Comparison of ENCODE assay signal across 26 mouse cellular contexts in the genomic region with DNA sequence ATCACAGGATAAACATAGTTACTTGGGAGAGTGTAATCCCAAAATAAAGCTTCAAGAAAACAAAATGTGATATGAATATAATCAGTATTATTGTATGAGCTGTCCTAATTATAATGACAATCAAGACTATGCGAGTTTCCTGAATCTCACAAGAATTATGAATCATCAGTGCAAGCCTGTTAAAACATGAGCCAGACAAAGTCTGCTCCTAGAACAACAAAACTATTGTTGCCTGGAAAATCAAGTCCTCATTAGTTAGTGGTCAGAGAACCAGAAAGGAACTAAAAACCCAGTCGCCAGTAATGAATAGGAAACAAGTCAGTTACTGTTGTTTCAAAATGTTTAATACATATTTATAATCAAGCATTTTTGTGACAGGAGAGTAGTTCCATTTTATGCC.
"Had no signal": no experiment of that assay in that cellular context is flagged by ENCODE, and none has a peak within 500 bp of the region (broad histone marks: within the 10 kb centered on the region; RNA-seq: fewer than 3 reads in every experiment).

No protein-coding gene starts in this region.

- H3K36me3 ChIP-seq: hindbrain, embryonic 10.5 days; hindbrain, embryonic 12.5 days; intestine, embryonic 15.5 days; limb, embryonic 10.5 days; limb, embryonic 12.5 days; liver, embryonic 13.5 days had no signal

- H3K9me3 ChIP-seq: hindbrain, embryonic 10.5 days; hindbrain, embryonic 12.5 days; intestine, embryonic 15.5 days; limb, embryonic 10.5 days; limb, embryonic 12.5 days; liver, embryonic 13.5 days had no signal

- H3K4me1 ChIP-seq: hindbrain, embryonic 10.5 days; hindbrain, embryonic 12.5 days; intestine, embryonic 15.5 days; limb, embryonic 10.5 days; limb, embryonic 12.5 days; liver, embryonic 13.5 days had no signal

- DNase-seq: gastrocnemius, postnatal 14 days; gastrocnemius, postnatal 36 days; heart, adult 11 months; heart, adult 2 months; heart, postnatal 10 days; heart, postnatal 4 days; kidney, adult 18-20 months; kidney, adult 8-10 months; kidney, postnatal 10 days; kidney, postnatal 25 days; kidney, postnatal 4 days; liver; liver, embryonic 13.5 days had no signal

- H3K4me3 ChIP-seq: heart, adult 2 months; hindbrain, embryonic 10.5 days; hindbrain, embryonic 12.5 days; intestine, embryonic 15.5 days; layer of hippocampus, adult 2 months; left cerebral cortex, adult 2 months; limb, embryonic 10.5 days; limb, embryonic 12.5 days; liver, embryonic 13.5 days had no signal

- ATAC-seq: hindbrain, embryonic 16.5 days; inflammation-experienced regulatory T-cells, adult 6 months; intestine, embryonic 15.5 days; intestine, postnatal 0 days had no signal

- H3K27me3 ChIP-seq: hindbrain, embryonic 12.5 days; intestine, embryonic 15.5 days; limb, embryonic 12.5 days; liver, embryonic 13.5 days had no signal

- H3K27ac ChIP-seq: heart, adult 2 months; hindbrain, embryonic 10.5 days; hindbrain, embryonic 12.5 days; hindbrain, embryonic 14.5 days; intestine, embryonic 15.5 days; layer of hippocampus, adult 2 months; left cerebral cortex, adult 2 months; limb, embryonic 10.5 days; limb, embryonic 12.5 days; liver, embryonic 13.5 days had no signal

- H3K9ac ChIP-seq: hindbrain, embryonic 12.5 days; hindbrain, embryonic 14.5 days; intestine, embryonic 15.5 days; limb, embryonic 12.5 days; liver, embryonic 13.5 days had no signal

- H3K4me2 ChIP-seq: heart, embryonic 11.5 days; hindbrain, embryonic 12.5 days; hindbrain, embryonic 14.5 days; intestine, embryonic 15.5 days; limb, embryonic 12.5 days; liver, embryonic 11.5 days; liver, embryonic 13.5 days had no signal
